Mouse (Mus musculus): ENCODE measurements around the gene Stard9.

DNA sequence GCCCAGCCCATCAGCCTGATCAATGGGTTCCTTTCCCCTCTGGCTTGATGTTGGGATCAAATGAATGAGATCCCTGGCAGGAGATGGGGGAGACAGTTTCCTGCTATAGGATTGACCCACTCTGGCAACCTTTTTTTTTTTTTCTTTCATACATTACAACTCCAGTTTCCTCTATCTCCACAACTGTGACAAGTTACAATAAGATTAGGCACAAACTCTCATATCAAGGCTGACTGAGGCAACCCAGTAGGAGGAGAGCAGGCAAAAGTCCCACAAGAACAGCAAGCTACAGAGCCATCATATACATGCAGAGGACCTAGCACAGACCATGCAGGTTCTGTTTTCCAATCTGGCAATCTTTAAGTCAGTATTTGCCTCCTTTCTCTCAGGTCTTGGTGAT, 30.4 kb downstream of the Stard9 start:
- TF ChIP-seq CTCF (IDR thresholded peaks at IDR 0.05; ENCODE audit: low read depth, low read length) = no peak
- TF ChIP-seq POLR2A (IDR thresholded peaks at IDR 0.05; ENCODE audit: borderline replicate concordance, low read depth, low read length) = no peak
